Mouse (Mus musculus): Measurements from ENCODE around the gene Olfr283. TPM values are rescaled to one million over a fixed set of nuclear protein-coding genes. Genes with fewer than 3 reads are reported as not detected.

Olfr283 gene
- total RNA-seq, 2 experiments from 2014 or later, result not detected

Other genes with a start within 250 kb of the Olfr283 start
- 100 to 1,000 TPM; 107 to 122 TPM for gene Asb8, start 215.3 kb downstream of the Olfr283 start, total RNA-seq (2021)
- gene Ccdc184, start 213.8 kb downstream of the Olfr283 start, total RNA-seq (2021), result under 1 TPM; 0.39 to 0.50 TPM
- gene Olfr288, start 185.4 kb downstream of the Olfr283 start, total RNA-seq (2021), result not detected
- not detected for gene Gm44579, start 160.0 kb downstream of the Olfr283 start, total RNA-seq (2021)
- not detected for gene Olfr287, start 159.9 kb downstream of the Olfr283 start, total RNA-seq (2021)
- not detected for gene Olfr286, start 146.5 kb downstream of the Olfr283 start, total RNA-seq (2021)
- not detected for gene H1fnt, start 123.7 kb downstream of the Olfr283 start, total RNA-seq (2021)
- gene Zfp641, start 84.8 kb downstream of the Olfr283 start, total RNA-seq (2021), result 1 to 10 TPM; 5.7 to 5.8 TPM
- not detected for gene Olfr285, start 63.6 kb downstream of the Olfr283 start, total RNA-seq (2021)
- not detected for gene Olfr284, start 40.0 kb downstream of the Olfr283 start, total RNA-seq (2021)
- not detected for gene Olfr282, start 50.3 kb upstream of the Olfr283 start, total RNA-seq (2021)
- not detected for gene Olfr281, start 71.6 kb upstream of the Olfr283 start, total RNA-seq (2021)
- not detected for gene OR5BS1P, start 89.0 kb upstream of the Olfr283 start, total RNA-seq (2021)
- gene Lalba, start 101.8 kb upstream of the Olfr283 start, total RNA-seq (2021), result under 1 TPM in 1 of 2 experiments, not detected in 1; 0.39 TPM
- not detected for gene Olfr279, start 111.5 kb upstream of the Olfr283 start, total RNA-seq (2021)
- gene Kansl2, start 153.3 kb upstream of the Olfr283 start, total RNA-seq (2021), result 10 to 100 TPM; 73.5 to 85.8 TPM
- gene Ccnt1, start 190.0 kb upstream of the Olfr283 start, total RNA-seq (2021), result 10 to 100 TPM; 26.3 to 31.2 TPM
- 1 to 10 TPM; 2.5 to 2.8 TPM for gene 4930415O20Rik, start 190.1 kb upstream of the Olfr283 start, total RNA-seq (2021)
- gene Adcy6, start 229.1 kb upstream of the Olfr283 start, total RNA-seq (2021), result 100 to 1,000 TPM; 141 to 148 TPM
- 1 to 10 TPM; 2.7 to 3.3 TPM for gene Cacnb3, start 249.9 kb upstream of the Olfr283 start, total RNA-seq (2021)

Measured in heart, adult 18-20 months (tissue).